Mouse (Mus musculus): ENCODE measurements at regions not wholly inside any gene's neighbourhood (a gene's known extent, or its start where the extent isn't known, plus 50 kb on each side); places are given as distances from the start of the nearest gene placed in this dataset.
A peak's percentile ranks its signal among the peaks of the same experiment; 100 is the strongest.

GRCm38 (mm10) chrX:38710660-38711264 is 61.7 kb upstream of the 6030498E09Rik start:
- no peak for DNase-seq (ENCODE audit: low spot score in 2 of 2)

DNA sequence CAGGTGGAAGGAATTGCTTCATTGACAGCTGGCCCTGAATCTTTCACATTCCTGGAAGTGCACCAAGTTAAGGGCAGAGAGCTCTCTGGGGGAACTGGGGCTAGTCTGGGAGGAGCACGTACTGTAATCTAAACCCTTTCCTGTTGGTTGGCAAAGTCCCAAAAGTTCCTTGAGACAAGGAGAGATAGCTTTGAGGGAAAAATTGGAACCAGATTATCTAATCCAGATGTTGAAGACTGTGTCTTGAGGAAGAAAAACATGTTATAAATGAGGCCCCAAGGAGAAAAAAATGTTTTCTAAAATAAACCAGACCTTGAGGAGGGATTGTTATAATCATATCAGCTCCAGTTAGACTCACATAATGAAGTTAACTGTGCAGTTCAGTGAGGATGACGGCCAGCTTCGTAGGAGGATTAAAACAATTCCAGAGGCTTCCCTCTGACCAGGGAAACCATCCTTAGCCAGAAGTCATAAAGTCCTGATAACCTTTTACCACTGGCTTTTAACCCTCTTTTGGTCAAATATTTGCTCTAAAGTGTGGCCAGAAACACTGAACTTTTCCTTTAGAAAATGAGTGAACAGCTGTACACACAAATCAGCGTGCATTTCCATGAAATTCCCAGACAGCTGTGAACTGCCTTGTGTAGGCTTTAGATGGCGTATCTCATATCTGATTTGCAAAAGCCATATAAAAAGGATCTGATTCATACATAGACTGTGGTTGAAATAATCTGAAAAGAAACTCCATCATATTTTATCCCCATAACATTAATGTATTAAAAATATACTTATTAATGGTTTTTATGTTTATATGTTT is 60.8 kb upstream of the 6030498E09Rik start:
- peak; percentile 56 to 70 for DNase-seq (ENCODE audit: low spot score in 2 of 2)

All from heart, adult 9 months (tissue).